Mouse (Mus musculus): ENCODE measurements around the gene Zfp607b.

DNA sequence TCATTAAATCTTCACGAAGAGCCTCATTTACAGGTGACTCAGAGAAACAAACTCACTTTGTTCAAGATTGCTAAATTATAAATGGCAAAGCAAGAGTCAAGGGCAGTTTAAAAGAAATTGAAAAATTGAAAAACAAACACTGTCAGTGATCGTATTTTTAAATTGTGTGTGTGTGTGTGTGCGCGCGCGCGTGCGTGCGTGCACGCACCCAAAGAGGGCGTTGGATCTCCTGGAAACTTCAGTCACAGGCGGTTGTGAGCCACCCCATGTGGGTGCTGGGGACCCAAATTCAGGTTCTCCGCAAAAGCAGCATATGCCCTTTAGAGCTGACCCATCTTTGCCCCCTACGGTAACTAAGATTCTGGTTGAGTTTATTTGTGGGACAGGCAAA is 13.9 kb upstream of the Zfp607b start:
- TF ChIP-seq CTCF (IDR thresholded peaks at IDR 0.05; ENCODE audit: low read depth, low read length): no peak
- no peak for TF ChIP-seq GATA1 (IDR thresholded peaks at IDR 0.05; ENCODE audit: borderline replicate concordance, low read length)
